Mouse (Mus musculus) common myeloid progenitor, adult 5-6 weeks (primary cell): ENCODE results near the gene Igf1. TPM values are rescaled to one million over a fixed set of nuclear protein-coding genes. Genes with fewer than 3 reads are reported as not detected.

Experiments
- ATAC-seq: replicated peaks from 2 replicates; pipeline ENCODE4 v1.8.0; 2016; ENCODE audit warnings: low read depth, mild to moderate bottlenecking, moderate TSS enrichment, inconsistent platforms; ENCODE audit not compliant: poor library complexity, severe bottlenecking
- total RNA-seq: library from RNA; stranded (forward); fragments of 200-1000, 187-1606 nt; gene quantifications from 2 replicates; pipeline ENCODE4 v1.2.3, GENCODE M21; 2017

Igf1 gene
- 0.23 and 0.44 TPM in 2 replicates for total RNA-seq

- no peak; the same call in 1 of the 2 replicates for ATAC-seq
Observed at GRCm38 (mm10) chr10:87858013-87858806, at the start of gene Igf1. Igf1 (plus strand) TSS chr10:87858265.

DNA sequence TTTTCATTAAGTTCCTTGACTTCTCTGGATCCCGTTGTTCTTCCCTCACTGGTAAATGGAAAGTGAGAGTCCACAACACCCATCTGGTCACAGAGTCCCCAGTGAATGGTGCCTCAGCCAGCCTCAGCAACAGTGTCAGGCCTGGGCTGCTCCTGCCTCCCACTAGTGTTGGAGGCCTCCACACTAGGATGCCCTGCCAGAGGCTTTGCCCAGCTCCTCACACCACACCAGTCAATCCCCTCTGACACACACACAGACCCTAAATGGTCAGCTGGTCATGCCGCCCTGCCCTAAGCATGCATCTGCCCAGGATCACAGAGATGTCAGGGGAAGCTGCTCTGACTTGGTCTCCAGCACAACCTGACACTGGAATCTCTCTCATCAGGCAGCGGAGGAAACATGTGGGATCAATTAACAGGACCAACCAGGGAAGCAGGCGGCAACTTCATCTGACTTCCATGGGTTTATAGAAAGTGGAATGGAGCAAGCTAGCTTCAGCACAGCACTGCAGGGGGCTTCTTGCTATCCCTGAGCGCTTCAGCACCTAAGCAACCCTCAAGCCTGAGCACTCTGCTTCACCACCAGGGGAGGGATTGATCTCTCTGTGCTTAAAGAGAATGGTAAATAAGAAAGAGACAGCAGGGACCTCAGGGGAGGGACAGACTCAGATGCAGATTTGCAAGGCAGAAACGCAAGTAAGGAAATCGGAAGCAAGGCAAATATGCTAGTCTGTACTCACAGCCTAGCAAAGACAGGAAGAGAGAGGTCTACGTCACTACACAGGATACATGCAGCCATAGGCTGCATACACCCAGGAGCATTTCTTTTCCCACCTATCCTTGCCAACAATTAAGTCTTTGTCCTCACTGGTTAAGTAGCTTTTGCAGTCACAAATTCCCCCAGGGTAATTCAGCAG is 45.6 kb upstream of the Igf1 start:
- no peak for ATAC-seq

GRCm38 (mm10) chr10:87813073-87813590 is 44.9 kb upstream of the Igf1 start:
- no peak for ATAC-seq

GRCm38 (mm10) chr10:87816861-87817260 is 41.2 kb upstream of the Igf1 start:
- ATAC-seq: no peak

- ATAC-seq: no peak
Observed at GRCm38 (mm10) chr10:87817786-87818185, 40.3 kb upstream of the Igf1 start.

DNA sequence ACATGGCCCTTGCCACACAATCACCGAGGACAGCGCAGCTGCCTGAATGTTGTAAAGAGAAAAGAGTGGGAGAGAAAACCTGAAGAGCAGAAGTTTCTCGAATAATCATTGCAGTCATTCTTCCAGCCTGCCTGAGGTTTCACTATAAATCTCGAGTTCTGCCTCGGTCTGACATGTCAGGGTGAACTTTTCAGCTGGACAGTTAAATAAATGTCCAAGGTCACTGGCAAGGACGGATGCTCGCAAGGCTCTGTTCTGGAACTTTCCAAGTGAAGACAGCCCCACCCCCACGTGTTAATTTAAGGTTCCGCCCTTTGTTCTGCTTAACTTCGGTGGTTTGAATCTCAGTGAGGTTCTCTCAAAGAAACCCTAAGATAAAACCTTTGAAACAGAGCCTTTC is 36.2 kb upstream of the Igf1 start:
- ATAC-seq: no peak

DNA sequence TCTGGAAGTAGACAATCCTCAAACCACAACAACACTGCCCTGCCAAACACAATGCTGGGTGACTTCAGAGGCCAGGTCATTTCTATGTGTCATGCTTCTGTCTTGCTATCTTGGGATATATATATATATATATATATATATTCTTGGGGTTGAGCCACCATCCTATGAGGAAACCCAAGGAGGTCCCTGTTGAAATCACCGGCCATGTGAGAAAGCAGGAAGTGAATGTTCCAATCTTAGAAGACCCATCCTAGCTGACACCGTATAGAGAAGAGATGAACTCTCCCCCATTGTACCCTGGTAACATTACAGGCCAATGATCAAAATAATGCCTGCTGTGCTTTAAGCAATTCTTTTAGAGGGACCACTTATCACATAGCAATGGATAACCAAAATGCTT is 28.1 kb upstream of the Igf1 start:
- ATAC-seq: peak; percentile 53

DNA sequence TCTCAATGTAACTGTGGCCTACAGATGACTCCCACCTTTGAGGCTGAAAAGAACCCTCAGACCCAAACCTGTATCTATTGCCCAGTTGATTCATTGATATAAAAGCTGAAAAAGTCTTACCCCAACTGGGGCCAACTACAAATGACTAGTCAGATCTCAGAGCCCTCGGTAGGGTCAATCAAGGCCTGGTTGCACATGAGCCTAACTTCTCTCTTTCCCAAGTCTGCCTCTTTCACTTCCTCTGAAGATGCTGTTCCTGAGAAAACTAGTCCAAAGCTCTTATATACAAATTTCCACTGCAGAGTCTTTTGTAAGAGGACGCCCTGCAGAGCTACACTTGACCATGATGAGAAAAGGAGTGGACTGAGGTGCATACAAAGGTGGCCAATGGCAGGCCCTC is 27.4 kb upstream of the Igf1 start:
- ATAC-seq: peak; percentile 47; the same call in 1 of the 2 replicates

DNA sequence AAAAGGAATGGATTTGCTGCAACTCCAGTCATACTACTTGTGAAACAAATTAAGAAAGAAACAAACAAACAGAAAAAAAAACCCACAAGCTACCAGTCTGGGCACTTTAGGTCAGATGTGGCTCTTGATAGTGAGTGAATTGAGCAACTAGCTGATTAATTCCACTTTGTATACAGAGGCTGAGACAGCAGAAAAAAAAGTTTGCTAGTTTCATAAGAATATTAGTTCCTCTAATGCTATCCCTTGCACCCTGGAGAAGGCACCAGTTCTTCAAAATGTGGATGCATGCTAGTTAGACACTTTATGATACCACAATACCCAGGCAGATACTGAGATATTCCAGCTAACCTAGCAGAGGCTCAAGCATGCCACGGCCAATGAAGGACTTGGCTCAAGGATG is 26.0 kb upstream of the Igf1 start:
- peak; percentile 84 for ATAC-seq

DNA sequence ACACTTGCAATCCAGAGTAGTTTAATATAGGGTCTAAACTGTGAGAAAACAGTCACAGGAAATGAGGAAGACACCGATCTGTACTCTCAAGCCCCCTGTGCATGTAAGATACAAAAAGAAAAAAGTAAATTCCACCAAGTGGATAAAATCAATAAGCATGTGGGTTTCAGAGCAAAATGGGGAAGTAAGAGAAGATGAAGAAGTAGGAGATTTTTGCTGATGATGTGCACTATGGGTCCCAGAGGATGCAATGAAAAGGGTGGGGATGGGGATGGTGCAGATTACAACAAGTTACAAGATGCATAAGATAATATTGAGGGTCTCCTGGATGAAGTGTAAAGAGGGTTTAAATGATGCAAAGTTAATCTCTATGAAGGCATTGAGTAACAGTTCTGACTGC is 18.6 kb upstream of the Igf1 start:
- ATAC-seq: peak; percentile 25; the same call in 1 of the 2 replicates

DNA sequence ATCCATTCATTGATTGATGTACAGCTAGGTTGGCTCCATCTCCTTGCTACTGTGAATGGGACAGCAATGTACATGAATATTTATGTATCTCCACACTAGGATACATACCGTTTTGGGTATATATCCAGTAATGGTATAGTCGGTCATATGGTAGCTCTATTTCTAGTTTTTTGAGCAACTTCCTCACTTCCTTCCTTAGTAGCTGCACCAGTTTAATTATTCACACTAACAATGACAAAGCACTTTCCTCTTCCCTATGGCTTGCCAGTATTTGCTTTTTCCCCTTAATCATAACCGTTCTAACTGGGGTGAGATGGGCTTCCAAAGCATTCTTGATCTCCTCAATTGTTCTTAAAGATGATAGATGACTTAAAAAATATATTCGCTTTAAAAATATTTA is 15.6 kb upstream of the Igf1 start:
- 0 out of 2 replicates have a peak, but pooled peaks have one; percentile 15 for ATAC-seq

DNA sequence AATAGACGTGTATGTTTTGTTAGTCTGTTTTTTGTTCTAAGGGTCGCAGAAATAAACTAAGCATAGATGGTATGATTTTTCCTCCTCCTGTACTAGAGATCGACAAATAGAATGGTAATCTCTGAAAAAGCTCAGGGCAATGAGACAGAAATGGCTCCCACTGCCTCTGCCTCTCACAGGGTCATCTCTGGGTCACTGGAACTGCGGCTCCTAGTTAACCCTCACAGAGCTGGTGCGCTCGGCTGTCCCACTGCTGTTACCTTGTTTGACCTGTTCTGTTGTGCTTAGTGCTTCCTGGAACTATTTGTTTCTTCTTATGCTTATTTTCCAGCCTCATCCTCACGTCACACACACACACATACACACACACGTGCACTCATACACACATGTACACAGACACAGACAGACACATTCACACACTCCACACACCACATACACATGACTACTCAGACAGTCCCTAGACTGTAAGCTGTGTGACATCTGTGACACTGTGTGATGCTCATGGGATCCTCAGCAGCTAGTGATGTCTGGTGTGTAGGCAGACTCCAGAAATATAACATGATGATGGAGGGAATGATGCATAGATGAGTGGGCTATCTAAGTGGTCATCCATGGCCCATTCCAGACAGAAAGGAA is 13.0 kb upstream of the Igf1 start:
- ATAC-seq: no peak

GRCm38 (mm10) chr10:87847882-87848281 is 10.2 kb upstream of the Igf1 start:
- no peak for ATAC-seq

GRCm38 (mm10) chr10:87848419-87848818 is 9.6 kb upstream of the Igf1 start:
- ATAC-seq: no peak

DNA sequence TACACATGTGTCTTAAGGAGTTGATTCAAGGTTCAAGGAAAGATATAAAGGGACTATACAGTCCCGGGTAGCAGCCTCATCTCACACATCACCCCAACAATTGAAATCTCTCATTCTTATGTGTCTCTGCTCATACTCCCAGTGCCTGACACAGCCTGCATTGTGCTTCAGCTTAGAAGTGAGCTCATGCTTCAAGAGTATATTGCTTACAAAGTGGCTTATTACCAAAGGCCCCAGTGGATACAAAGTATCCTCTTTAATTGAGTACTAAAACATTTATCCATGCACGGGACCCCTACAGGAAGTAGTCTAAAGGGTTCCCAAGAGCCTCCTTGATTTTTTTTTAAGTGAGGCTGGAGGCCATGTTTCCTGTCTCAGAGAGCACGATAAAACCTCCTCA is 6.6 kb upstream of the Igf1 start:
- no peak for ATAC-seq

DNA sequence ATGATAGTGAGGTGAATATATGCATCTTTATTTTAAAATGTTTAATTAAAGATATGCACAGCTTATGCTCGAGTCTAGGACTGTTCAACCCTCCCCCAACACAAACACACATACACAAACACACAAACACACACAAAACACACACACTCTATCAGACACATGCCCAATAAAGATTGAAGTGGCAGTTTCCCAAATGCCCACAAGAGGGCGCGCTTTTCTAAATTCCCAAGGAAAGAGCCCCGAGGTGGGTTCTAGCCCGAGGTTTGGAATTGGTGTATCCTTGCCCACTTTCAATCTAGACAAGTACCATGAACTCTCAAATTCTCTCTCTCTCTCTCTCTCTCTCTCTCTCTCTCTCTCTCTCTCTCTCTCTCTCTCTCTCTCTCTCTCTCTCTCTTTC is 3.7 kb upstream of the Igf1 start:
- ATAC-seq: no peak

- ATAC-seq: no peak
Observed at GRCm38 (mm10) chr10:87855423-87856122, 2.5 kb upstream of the Igf1 start.

DNA sequence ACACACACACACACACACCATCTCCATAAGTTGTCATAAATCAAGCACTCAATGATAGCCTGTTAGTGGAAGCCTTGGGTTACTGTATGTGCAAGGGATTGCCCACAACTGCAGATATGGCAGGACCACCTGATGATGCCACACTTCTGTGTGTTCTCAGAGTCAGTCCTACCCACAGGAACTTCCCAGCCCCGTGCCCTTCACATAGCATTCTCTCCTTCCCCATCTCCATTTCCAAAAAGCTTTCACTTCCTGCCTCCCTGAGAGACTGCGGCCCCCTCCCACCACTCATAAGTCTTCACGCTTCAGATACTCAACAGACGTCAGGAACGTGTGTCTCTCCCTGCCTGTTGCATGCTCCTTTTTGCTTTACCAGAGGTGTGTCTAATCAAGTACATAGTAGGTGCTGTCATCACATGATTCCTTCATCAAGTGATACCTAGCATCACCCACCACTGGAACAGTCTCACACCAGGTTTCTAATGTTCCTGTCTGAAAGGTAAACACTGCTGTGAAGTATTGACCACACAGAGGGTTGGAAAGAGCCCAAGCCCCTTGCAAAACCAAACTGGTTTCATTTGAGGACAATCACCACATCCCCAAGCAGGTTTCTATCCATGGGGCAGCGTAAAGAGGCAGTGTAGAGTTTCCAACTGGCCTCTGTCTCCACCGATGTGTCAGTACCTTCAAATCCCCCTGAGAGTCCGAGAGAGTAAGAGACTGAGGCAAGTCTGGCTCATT is 680 bp upstream of the Igf1 start:
- ATAC-seq: 0 out of 2 replicates have a peak, but pooled peaks have one; percentile 7

DNA sequence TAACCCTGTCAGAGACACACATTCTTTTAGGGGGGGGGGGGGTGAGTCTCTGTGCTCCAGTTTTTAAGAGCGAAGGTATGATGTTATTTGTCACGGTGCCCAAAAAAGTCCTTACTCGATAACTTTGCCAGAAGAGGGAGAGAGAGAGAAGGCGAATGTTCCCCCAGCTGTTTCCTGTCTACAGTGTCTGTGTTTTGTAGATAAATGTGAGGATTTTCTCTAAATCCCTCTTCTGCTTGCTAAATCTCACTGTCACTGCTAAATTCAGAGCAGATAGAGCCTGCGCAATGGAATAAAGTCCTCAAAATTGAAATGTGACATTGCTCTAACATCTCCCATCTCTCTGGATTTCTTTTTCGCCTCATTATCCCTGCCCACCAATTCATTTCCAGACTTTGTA is 874 bp downstream of the Igf1 start:
- peak; percentile 58 for ATAC-seq
